Mouse (Mus musculus) right cerebral cortex, postnatal 36 days (tissue): ENCODE results near the gene Mtg1.
A peak's percentile ranks its signal among the peaks of the same experiment; 100 is the strongest.

Source experiments
- DNase-seq, 2 experiments: peaks; one replicate each; pipeline ENCODE4 v3.0.0; 2022; ENCODE audit warnings: low spot score in 2 of 2, mixed read lengths in 1 of 2

The Mtg1 gene

DNA sequence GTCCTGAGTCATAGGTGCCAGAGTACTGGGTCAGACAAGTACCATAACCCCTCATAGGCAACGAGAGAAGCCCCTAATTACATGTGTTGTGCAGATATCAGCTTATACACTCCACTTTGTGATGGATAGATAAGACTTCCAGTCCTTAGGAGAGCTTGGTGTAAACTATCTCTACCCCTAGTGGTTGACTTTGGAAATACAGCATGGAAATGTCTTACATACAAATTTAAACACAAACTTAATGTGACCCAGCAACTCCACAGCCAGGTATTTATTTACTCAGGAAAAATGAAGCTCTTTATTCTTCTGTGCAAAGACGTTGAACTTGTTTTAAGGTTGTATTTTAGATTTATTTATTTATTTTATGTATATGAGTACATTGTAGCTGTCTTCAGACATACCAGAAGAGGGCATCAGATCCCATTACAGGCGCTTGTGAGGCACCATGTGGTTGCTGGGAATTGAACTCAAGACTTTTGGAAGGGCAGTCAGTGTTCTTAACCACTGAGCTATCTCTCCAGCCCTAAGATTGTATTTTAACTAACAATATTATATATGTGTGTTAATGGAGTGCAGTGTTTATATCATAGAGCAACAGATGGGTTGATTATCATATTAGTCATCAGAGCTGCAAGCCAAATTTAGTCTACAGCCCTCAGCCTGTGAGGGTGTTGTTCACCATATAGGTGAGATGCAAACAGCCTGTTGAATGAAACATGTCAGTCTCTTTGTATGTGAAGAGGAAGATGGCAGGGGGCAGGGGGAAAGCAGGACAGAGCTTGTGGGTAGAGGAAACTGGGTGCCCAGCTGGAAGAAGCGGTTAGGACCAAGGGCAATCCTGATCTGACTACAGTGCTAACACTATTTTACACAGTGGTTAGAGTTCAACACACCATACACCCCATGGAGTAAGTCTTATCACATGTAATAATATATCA lies 51.3 kb downstream of the Mtg1 start:
- no peak for DNase-seq

DNA sequence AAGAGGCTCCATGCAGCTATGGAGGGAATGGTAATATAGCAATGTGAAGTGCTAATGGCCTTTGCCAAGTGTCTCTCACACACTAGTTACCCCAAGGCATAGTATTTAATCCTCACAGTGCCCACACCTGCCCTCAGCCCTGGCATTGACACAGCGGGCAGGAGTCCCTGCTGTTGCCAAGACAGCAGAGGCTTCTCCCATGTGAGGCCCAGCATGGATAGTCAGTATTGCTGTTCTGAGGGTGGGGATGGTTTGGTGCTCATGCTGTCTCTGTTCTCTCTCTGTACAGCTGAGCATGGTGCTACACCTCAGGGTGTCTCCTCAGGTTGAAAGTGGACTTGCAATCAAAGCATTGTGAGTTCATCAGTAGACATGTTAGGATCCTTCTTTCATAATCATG lies 53.1 kb downstream of the Mtg1 start:
- DNase-seq, result no peak

DNA sequence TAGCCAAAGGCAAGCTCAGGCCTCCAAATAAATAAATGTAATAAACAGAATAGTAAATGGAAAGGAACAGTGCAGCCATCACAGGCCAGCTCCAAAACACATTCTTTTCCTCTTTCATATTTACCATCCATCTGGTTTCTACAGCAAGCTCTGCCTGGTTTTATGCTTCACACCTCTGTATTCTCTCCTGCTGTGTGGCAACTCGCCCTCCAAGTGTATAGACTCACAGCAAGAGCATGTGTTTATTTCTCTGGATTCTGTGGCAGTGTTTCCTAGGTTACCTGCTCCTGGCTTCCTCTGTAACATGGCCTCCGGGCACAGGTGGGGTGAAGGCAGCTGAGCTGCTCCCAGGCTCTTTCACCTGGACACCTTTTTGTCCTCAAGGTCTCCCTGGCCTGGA lies 55.1 kb downstream of the Mtg1 start:
- no peak for DNase-seq

DNA sequence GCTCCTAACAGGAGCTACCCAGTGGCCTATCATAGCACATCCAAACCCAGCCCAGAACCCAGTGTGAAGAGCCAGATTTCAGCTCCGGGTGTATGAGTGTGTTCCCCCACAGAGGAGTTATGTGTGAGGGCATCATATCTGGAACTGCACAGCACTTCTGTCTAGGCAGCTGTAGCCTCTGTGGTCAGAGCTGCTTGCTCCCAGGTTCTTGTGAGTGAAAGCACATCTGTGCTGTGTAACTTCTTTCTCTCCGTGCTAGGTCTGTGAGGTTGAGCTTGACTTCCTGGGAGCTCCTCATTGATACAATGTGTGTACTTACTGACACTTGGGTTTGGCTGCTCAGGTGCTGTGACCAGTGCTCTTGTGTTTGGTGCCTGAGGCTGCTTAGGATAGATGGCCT lies 55.5 kb downstream of the Mtg1 start:
- DNase-seq, result no peak

DNA sequence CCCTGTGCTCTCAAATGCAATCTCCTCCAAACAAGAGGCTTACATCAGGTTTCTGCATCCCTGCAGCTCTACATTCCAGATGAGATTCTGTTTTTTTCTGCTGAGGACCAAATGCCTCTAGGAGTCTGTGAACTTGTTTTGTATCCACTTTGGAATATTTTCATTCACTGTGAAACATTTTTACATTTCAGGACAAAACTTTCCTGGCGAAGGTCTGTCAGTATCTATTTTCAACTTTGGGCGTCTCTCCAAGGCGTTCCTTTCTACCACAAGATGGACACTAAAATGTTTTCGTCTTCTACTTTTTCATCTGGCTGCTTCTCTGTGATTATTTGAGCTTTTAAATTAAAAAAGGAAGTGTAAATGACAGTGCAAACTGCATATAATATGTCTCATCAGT lies 56.7 kb downstream of the Mtg1 start:
- DNase-seq, result peak in 1 of 2 experiments; percentile 9

DNA sequence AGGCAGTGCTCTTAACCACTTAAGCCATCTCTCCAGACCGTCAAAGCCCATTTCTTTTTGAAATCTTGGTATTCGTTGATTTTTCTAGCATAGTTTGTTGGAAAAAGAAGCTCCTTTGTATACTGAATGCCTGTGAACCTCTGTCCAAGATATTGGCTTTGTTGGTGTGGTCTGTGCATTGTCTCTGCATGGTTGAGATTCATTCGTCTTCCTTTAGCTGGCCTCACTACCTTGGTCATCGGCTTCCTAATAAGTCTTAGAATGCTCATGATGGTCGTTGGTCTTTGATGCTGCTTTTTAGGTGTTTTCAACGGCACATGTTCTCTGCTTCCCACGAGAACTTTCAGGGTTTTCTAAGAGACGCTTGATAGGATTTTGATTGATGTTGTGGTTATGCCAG lies 58.6 kb downstream of the Mtg1 start:
- no peak for DNase-seq
